Mouse (Mus musculus): ENCODE results near the gene Btg3.

Btg3 gene

GRCm38 (mm10) chr16:78347328-78347926 is 29.6 kb downstream of the Btg3 start:
- in situ Hi-C loops (cut with MboI, MseI), result no loop called here

GRCm38 (mm10) chr16:78346662-78347327 is 30.2 kb downstream of the Btg3 start:
- in situ Hi-C loops (cut with MboI, MseI), result no loop called here

GRCm38 (mm10) chr16:78343792-78344191 is 33.2 kb downstream of the Btg3 start:
- in situ Hi-C loops (cut with MboI, MseI), result no loop called here

- in situ Hi-C loops (cut with MboI, MseI), result no loop called here
Observed at GRCm38 (mm10) chr16:78342767-78343166, 34.2 kb downstream of the Btg3 start.

GRCm38 (mm10) chr16:78341356-78341755 is 35.6 kb downstream of the Btg3 start:
- in situ Hi-C loops (cut with MboI, MseI), result no loop called here

- in situ Hi-C loops (cut with MboI, MseI), result no loop called here
Observed at GRCm38 (mm10) chr16:78337226-78337625, 39.8 kb downstream of the Btg3 start.

GRCm38 (mm10) chr16:78327999-78328398 is 49.0 kb downstream of the Btg3 start:
- in situ Hi-C loops (cut with MboI, MseI), result loop anchor here in 1 of 2 experiments (5.0 kb wide), 1 partner anchor 34 kb away; no protein-coding TSS in a partner anchor

GRCm38 (mm10) chr16:78327562-78327961 is 49.4 kb downstream of the Btg3 start:
- in situ Hi-C loops (cut with MboI, MseI), result loop anchor here in 1 of 2 experiments (5.0 kb wide), 1 partner anchor 35 kb away; no protein-coding TSS in a partner anchor

- in situ Hi-C loops (cut with MboI, MseI), result loop anchor here in 1 of 2 experiments (5.0 kb wide), 1 partner anchor 36 kb away; no protein-coding TSS in a partner anchor
Observed at GRCm38 (mm10) chr16:78325972-78326848, 50.8 kb downstream of the Btg3 start.

- in situ Hi-C loops (cut with MboI, MseI), result loop anchor here in 1 of 2 experiments (25.0 kb wide), 1 partner anchor 1540 kb away; no protein-coding TSS in a partner anchor
Observed at GRCm38 (mm10) chr16:78322140-78322539, 54.9 kb downstream of the Btg3 start.

- in situ Hi-C loops (cut with MboI, MseI), result loop anchor here in 1 of 2 experiments (25.0 kb wide), 1 partner anchor 1541 kb away; no protein-coding TSS in a partner anchor
Observed at GRCm38 (mm10) chr16:78321559-78321958, 55.4 kb downstream of the Btg3 start.

GRCm38 (mm10) chr16:78319711-78320110 is 57.3 kb downstream of the Btg3 start:
- in situ Hi-C loops (cut with MboI, MseI), result loop anchor here in 1 of 2 experiments (25.0 kb wide), 1 partner anchor 1543 kb away; no protein-coding TSS in a partner anchor

- in situ Hi-C loops (cut with MboI, MseI), result loop anchor here in 1 of 2 experiments (25.0 kb wide), 1 partner anchor 1544 kb away; no protein-coding TSS in a partner anchor
Observed at GRCm38 (mm10) chr16:78317960-78318359, 59.0 kb downstream of the Btg3 start.

- in situ Hi-C loops (cut with MboI, MseI), result loop anchor here in 1 of 2 experiments (25.0 kb wide), 1 partner anchor 1545 kb away; no protein-coding TSS in a partner anchor
Observed at GRCm38 (mm10) chr16:78316849-78317248, 60.1 kb downstream of the Btg3 start.

GRCm38 (mm10) chr16:78314026-78314425 is 63.0 kb downstream of the Btg3 start:
- in situ Hi-C loops (cut with MboI, MseI), result loop anchor here (5.0 to 25.0 kb wide), 2 partner anchors 107 to 1548 kb away; no protein-coding TSS in a partner anchor

GRCm38 (mm10) chr16:78313135-78313887 is 63.7 kb downstream of the Btg3 start:
- in situ Hi-C loops (cut with MboI, MseI), result loop anchor here (5.0 to 25.0 kb wide), 2 partner anchors 106 to 1549 kb away; no protein-coding TSS in a partner anchor

- in situ Hi-C loops (cut with MboI, MseI), result loop anchor here (5.0 to 25.0 kb wide), 3 partner anchors 68 to 1553 kb away; partner anchors contain the start of gene Btg3 (in 1 of the 2)
Observed at GRCm38 (mm10) chr16:78309258-78309657, 67.7 kb downstream of the Btg3 start.

- in situ Hi-C loops (cut with MboI, MseI), result loop anchor here (5.0 to 25.0 kb wide), 3 partner anchors 70 to 1555 kb away; partner anchors contain the start of gene Btg3 (in 1 of the 2)
Observed at GRCm38 (mm10) chr16:78307476-78308192, 69.4 kb downstream of the Btg3 start.

- in situ Hi-C loops (cut with MboI, MseI), result loop anchor here (5.0 to 25.0 kb wide), 3 partner anchors 71 to 1556 kb away; partner anchors contain the start of gene Btg3 (in 1 of the 2)
Observed at GRCm38 (mm10) chr16:78306606-78307005, 70.4 kb downstream of the Btg3 start.

Measured in T-helper 17 cell (primary cell).